Mouse (Mus musculus): Measurements from ENCODE around the gene Fam98b. TPM values are rescaled to one million over a fixed set of nuclear protein-coding genes. Genes with fewer than 3 reads are reported as not detected.

The Fam98b gene
- polyA plus RNA-seq, 1 experiment from 2014 or later, result 6.1 TPM

Other genes starting within 250 kb of the Fam98b start
- 22.1 and 28.6 TPM in 2 replicates for gene Spred1, start 128.4 kb upstream of the Fam98b start, polyA plus RNA-seq (2014; fragmentation: Nextera tagmentation; extraction: Ambion mirVana)
- 0.66 and 0.86 TPM in 2 replicates for gene Rasgrp1, start 93.3 kb downstream of the Fam98b start, polyA plus RNA-seq (2014; fragmentation: Nextera tagmentation; extraction: Ambion mirVana)